Mouse (Mus musculus): Measurements from ENCODE around the gene Gm6993. TPM values are rescaled to one million over a fixed set of nuclear protein-coding genes. Genes with fewer than 3 reads are reported as not detected.

The Gm6993 gene
- total RNA-seq, 2 experiments from 2014 or later = not detected

GRCm38 (mm10) chr12:31272012-31272735 is 31.6 kb downstream of the Gm6993 start:
- peak in 1 of 2 experiments; percentile 9 for DNase-seq

GRCm38 (mm10) chr12:31272846-31273245 is 32.3 kb downstream of the Gm6993 start:
- DNase-seq = no peak

GRCm38 (mm10) chr12:31273646-31274045 is 33.1 kb downstream of the Gm6993 start:
- DNase-seq = no peak

- DNase-seq = peak; percentile 65 to 75
Observed at GRCm38 (mm10) chr12:31275411-31275810, 34.8 kb downstream of the Gm6993 start.

- no peak for DNase-seq
Observed at GRCm38 (mm10) chr12:31278270-31278669, 37.7 kb downstream of the Gm6993 start.

GRCm38 (mm10) chr12:31280318-31280717 is 39.7 kb downstream of the Gm6993 start:
- DNase-seq = no peak

- DNase-seq = no peak
Observed at GRCm38 (mm10) chr12:31281100-31281591, 40.6 kb downstream of the Gm6993 start.

- no peak for DNase-seq
Observed at GRCm38 (mm10) chr12:31282241-31282640, 41.7 kb downstream of the Gm6993 start.

GRCm38 (mm10) chr12:31283131-31283530 is 42.6 kb downstream of the Gm6993 start:
- no peak for DNase-seq

GRCm38 (mm10) chr12:31283617-31284136 is 43.1 kb downstream of the Gm6993 start:
- no peak for DNase-seq

GRCm38 (mm10) chr12:31289046-31289445 is 48.5 kb downstream of the Gm6993 start:
- no peak for DNase-seq

Other genes with a start within 250 kb of the Gm6993 start
- gene Fam110c, start 166.9 kb upstream of the Gm6993 start, total RNA-seq (2021) = under 1 TPM; 0.22 to 0.44 TPM
- 10 to 100 TPM; 49.0 to 56.0 TPM for gene Lamb1, start 24.5 kb downstream of the Gm6993 start, total RNA-seq (2021)
- gene Dld, start 110.7 kb downstream of the Gm6993 start, total RNA-seq (2021) = 100 to 1,000 TPM; 445 to 463 TPM
- gene Slc26a3, start 150.1 kb downstream of the Gm6993 start, total RNA-seq (2021) = 1 to 10 TPM in 1 of 2 experiments, under 1 TPM in 1; 0.67 to 1.5 TPM

Measured in heart, adult 18-20 months (tissue).